Mouse (Mus musculus) layer of hippocampus, adult 18-20 months (tissue): ENCODE measurements around the gene Rptor. TPM values are rescaled to one million over a fixed set of nuclear protein-coding genes. Genes with fewer than 3 reads are reported as not detected.

Source experiments
- DNase-seq, 2 experiments: peaks; one replicate each; pipeline ENCODE4 v3.0.0; 2022; ENCODE audit warnings: low spot score in 2 of 2
- total RNA-seq, 2 experiments: library from RNA; stranded (reverse); gene quantifications; 2 replicates each; pipeline ENCODE4 v1.2.3; 2021

The Rptor gene
- total RNA-seq, 2 experiments from 2014 or later = 56.0 to 61.1 TPM

GRCm38 (mm10) chr11:119732362-119732761 is 129.7 kb downstream of the Rptor start:
- DNase-seq = no peak

GRCm38 (mm10) chr11:119732961-119733656 is 130.4 kb downstream of the Rptor start:
- DNase-seq = no peak

- DNase-seq = no peak
Observed at GRCm38 (mm10) chr11:119733657-119733990, 130.9 kb downstream of the Rptor start.

- no peak for DNase-seq
Observed at GRCm38 (mm10) chr11:119735152-119735551, 132.4 kb downstream of the Rptor start.

GRCm38 (mm10) chr11:119738990-119739846 is 136.5 kb downstream of the Rptor start:
- DNase-seq = peak; percentile 67 to 84

- no peak for DNase-seq
Observed at GRCm38 (mm10) chr11:119741401-119741800, 138.7 kb downstream of the Rptor start.

GRCm38 (mm10) chr11:119744436-119744835 is 141.7 kb downstream of the Rptor start:
- DNase-seq = no peak

- no peak for DNase-seq
Observed at GRCm38 (mm10) chr11:119745333-119745732, 142.6 kb downstream of the Rptor start.

- DNase-seq = no peak
Observed at GRCm38 (mm10) chr11:119754459-119754858, 151.8 kb downstream of the Rptor start.

- no peak for DNase-seq
Observed at GRCm38 (mm10) chr11:119758214-119758613, 155.5 kb downstream of the Rptor start.

- DNase-seq = peak in 1 of 2 experiments; percentile 55
Observed at GRCm38 (mm10) chr11:119758705-119759327, 156.1 kb downstream of the Rptor start.

- DNase-seq = no peak
Observed at GRCm38 (mm10) chr11:119762911-119763310, 160.2 kb downstream of the Rptor start.

GRCm38 (mm10) chr11:119766023-119766422 is 163.3 kb downstream of the Rptor start:
- DNase-seq = no peak

- DNase-seq = no peak
Observed at GRCm38 (mm10) chr11:119766782-119767459, 164.2 kb downstream of the Rptor start.

GRCm38 (mm10) chr11:119767525-119767924 is 164.8 kb downstream of the Rptor start:
- no peak for DNase-seq

GRCm38 (mm10) chr11:119768511-119768910 is 165.8 kb downstream of the Rptor start:
- no peak for DNase-seq

GRCm38 (mm10) chr11:119769666-119770065 is 167.0 kb downstream of the Rptor start:
- no peak for DNase-seq

- no peak for DNase-seq
Observed at GRCm38 (mm10) chr11:119770985-119771384, 168.3 kb downstream of the Rptor start.

GRCm38 (mm10) chr11:119772896-119773295 is 170.2 kb downstream of the Rptor start:
- DNase-seq = no peak

GRCm38 (mm10) chr11:119775076-119775760 is 172.5 kb downstream of the Rptor start:
- DNase-seq = no peak

GRCm38 (mm10) chr11:119777236-119777635 is 174.5 kb downstream of the Rptor start:
- no peak for DNase-seq
